Mouse (Mus musculus): ENCODE measurements at regions not wholly inside any gene's neighbourhood (a gene's known extent, or its start where the extent isn't known, plus 50 kb on each side); places are given as distances from the start of the nearest gene placed in this dataset.

DNA sequence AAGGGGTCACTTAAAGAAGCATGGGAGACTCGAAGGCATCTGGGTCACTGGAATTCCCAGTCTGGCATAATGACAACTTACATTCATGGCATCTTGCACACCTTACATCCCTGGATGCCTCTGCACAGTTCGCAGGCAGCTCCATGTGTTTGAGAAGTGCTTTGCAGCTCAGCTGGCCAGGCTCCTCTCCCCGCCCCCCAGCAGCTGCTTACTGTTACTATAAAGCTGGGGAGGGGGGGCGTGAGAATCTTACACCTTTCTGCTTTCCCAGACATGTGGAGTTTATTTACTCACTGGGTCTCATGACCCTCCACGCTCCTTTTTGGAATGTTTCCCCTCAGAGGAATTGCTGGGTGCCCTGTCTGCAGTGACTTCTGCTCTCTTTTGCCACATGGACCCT is 299.4 kb downstream of the Gadd45g start:
- WGBS = 81% methylated on average over 5 of the region's 5 CpGs
- no peak for DNase-seq (ENCODE audit: low spot score)
- H3K4me1 ChIP-seq (replicated peaks; ENCODE audit: control insufficient read depth, insufficient read depth, low read length) = no peaks in the 10 kb centered on the region

DNA sequence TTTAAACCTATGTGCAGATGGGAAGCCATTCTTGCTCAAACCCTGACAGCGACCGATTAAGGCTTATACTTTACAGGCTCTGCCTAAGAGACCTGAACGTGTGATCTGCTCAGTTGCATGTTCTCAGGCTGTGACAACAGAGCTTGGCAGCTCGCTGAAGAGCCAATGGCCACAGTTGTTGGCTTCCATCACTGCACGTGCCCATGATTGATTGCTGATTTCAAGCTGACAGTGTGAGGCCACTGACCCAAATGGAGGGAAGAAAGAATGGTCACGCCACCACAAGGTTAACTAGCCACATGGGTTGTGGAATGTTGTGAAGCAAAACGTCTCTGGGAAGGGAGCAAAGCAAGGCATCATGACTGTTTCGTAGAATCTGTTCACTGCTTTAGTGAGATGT is 303.8 kb downstream of the Gadd45g start:
- Histone ChIP-seq H3K36me3 (ENCODE audit: control insufficient read depth, insufficient read depth, low read length) (no peaks in the 10 kb centered on the region), H3K4me1 (replicated peaks; ENCODE audit: control insufficient read depth, insufficient read depth, low read length) (no peaks in the 10 kb centered on the region), H3K9me3 (ENCODE audit: control insufficient read depth, low read length) (no peaks in the 10 kb centered on the region), H3K9ac (ENCODE audit: low read depth, low read length) (no peak overlapping the region), H3K4me2 (replicated peaks; ENCODE audit: low read depth, low read length) (no peak overlapping the region), H3K27ac (ENCODE audit: low read depth, low read length) (no peak overlapping the region), H3K4me3 (ENCODE audit: low read depth, low read length) (no peak overlapping the region), H3K27me3 (ENCODE audit: control insufficient read depth, insufficient read depth, low read length) (no peaks in the 10 kb centered on the region)
- 81% methylated on average over 8 of the region's 8 CpGs for WGBS
- DNase-seq (ENCODE audit: low spot score) = no peak
- ATAC-seq (ENCODE audit: low FRiP score) = no peak

More for the DNA sequence above, 299.4 kb downstream of the Gadd45g start:
- ATAC-seq (ENCODE audit: low FRiP score) = no peak
- Histone ChIP-seq H3K9ac (ENCODE audit: low read depth, low read length) (no peak overlapping the region), H3K36me3 (ENCODE audit: control insufficient read depth, insufficient read depth, low read length) (no peaks in the 10 kb centered on the region), H3K27ac (ENCODE audit: low read depth, low read length) (no peak overlapping the region), H3K9me3 (ENCODE audit: control insufficient read depth, low read length) (no peaks in the 10 kb centered on the region), H3K27me3 (ENCODE audit: control insufficient read depth, insufficient read depth, low read length) (no peaks in the 10 kb centered on the region), H3K4me3 (ENCODE audit: low read depth, low read length) (no peak overlapping the region), H3K4me2 (replicated peaks; ENCODE audit: low read depth, low read length) (no peak overlapping the region)

DNA sequence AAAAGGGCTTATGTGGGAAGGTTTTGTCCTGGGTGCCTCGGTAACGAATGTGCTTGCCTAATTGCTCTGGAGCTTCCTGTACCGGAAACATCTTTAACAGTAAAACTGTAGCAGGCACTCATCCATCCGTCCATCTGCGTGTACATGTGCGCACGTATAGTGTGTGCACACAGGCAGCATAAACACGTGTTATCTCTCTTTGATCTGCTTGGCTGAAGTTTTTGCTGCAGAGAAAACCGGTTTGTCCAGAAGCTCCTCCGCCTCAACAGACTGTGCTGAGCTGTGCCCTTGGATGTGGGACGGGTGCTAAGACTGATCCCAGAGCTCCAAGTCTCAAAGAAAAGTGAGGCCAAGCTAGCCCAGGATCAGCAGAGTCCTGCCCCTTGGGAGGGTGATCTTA is 305.3 kb downstream of the Gadd45g start:
- Histone ChIP-seq H3K36me3 (ENCODE audit: control insufficient read depth, insufficient read depth, low read length) (no peaks in the 10 kb centered on the region), H3K4me1 (replicated peaks; ENCODE audit: control insufficient read depth, insufficient read depth, low read length) (no peaks in the 10 kb centered on the region), H3K4me3 (ENCODE audit: low read depth, low read length) (no peak overlapping the region), H3K27ac (ENCODE audit: low read depth, low read length) (no peak overlapping the region), H3K27me3 (ENCODE audit: control insufficient read depth, insufficient read depth, low read length) (no peaks in the 10 kb centered on the region), H3K9ac (ENCODE audit: low read depth, low read length) (no peak overlapping the region), H3K9me3 (ENCODE audit: control insufficient read depth, low read length) (no peaks in the 10 kb centered on the region), H3K4me2 (replicated peaks; ENCODE audit: low read depth, low read length) (no peak overlapping the region)
- DNase-seq (ENCODE audit: low spot score) (no peak), ATAC-seq (ENCODE audit: low FRiP score) (no peak)
- 80% methylated on average over 11 of the region's 11 CpGs for WGBS

DNA sequence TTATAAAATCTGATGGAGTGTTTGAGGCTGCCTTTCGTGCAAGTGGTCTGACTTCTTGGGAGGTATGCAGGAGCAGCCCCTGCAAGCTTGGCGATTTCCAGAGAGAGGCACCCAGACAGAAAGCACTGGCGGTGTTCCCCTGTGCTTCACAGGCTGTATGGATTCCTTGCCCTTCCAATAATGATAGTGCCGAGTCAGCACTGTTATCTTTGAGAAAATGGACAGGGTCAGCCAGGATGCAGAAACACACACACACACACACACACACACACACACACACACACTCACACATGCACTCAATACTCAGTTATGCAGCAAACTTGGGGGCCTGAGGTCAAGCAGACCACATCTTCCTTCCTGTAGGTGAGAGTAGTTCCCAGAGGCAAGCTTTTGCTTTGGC is 305.7 kb downstream of the Gadd45g start:
- no peak for ATAC-seq (ENCODE audit: low FRiP score)
- H3K27me3 ChIP-seq (ENCODE audit: control insufficient read depth, insufficient read depth, low read length) = no peaks in the 10 kb centered on the region
- no peak overlapping the region for H3K4me3 ChIP-seq (ENCODE audit: low read depth, low read length)
- no peak overlapping the region for H3K27ac ChIP-seq (ENCODE audit: low read depth, low read length)
- WGBS = 68% methylated on average over 4 of the region's 4 CpGs
- H3K9me3 ChIP-seq (ENCODE audit: control insufficient read depth, low read length) = no peaks in the 10 kb centered on the region
- H3K9ac ChIP-seq (ENCODE audit: low read depth, low read length) = no peak overlapping the region
- H3K4me2 ChIP-seq (replicated peaks; ENCODE audit: low read depth, low read length) = no peak overlapping the region
- no peaks in the 10 kb centered on the region for H3K36me3 ChIP-seq (ENCODE audit: control insufficient read depth, insufficient read depth, low read length)
- no peak for DNase-seq (ENCODE audit: low spot score)
- H3K4me1 ChIP-seq (replicated peaks; ENCODE audit: control insufficient read depth, insufficient read depth, low read length) = no peaks in the 10 kb centered on the region

DNA sequence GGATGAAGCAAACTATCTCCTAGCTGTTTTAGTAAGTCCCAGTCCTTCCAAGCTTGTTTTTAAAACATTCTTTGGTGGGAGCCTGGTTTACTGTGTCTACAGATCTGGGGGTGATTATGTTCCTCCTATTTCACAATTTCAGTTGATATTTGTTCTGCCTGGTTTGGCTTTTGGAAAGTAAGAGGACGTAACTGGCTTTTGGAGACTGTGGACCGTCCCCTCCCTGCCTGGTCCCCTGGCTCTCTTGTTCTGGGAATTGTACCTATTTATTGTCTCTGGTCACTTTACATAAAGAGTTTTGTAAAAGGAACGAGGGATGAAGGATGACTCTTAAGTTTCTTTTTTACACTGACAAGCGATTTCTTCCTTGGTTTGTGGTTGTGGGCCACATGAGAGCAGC is 306.6 kb downstream of the Gadd45g start:
- Histone ChIP-seq H3K27ac (ENCODE audit: low read depth, low read length) (no peak overlapping the region), H3K4me1 (replicated peaks; ENCODE audit: control insufficient read depth, insufficient read depth, low read length) (no peaks in the 10 kb centered on the region), H3K36me3 (ENCODE audit: control insufficient read depth, insufficient read depth, low read length) (no peaks in the 10 kb centered on the region), H3K27me3 (ENCODE audit: control insufficient read depth, insufficient read depth, low read length) (no peaks in the 10 kb centered on the region), H3K9ac (ENCODE audit: low read depth, low read length) (no peak overlapping the region), H3K4me3 (ENCODE audit: low read depth, low read length) (no peak overlapping the region), H3K9me3 (ENCODE audit: control insufficient read depth, low read length) (no peaks in the 10 kb centered on the region), H3K4me2 (replicated peaks; ENCODE audit: low read depth, low read length) (no peak overlapping the region)
- 77% methylated on average over 4 of the region's 4 CpGs for WGBS
- ATAC-seq (ENCODE audit: low FRiP score) (no peak), DNase-seq (ENCODE audit: low spot score) (no peak)

DNA sequence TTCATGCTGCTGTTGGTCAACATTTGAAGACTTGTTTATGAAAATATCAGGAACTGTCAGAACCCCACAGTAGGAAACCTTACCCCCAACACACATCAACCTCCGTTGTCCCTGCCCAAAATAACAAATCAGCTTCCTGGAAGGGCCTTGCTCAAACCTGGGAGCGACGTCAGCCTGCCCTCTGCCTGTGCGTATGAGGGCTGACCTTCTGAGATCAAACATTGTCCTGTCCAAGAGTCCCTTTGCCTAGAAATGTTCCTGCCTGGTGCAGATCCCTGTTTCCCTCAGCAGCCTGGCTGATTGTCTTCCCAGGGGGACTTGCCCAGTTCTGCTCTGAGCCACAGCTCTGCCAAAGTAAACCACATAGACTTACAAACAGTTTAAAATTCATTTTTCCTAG is 307.1 kb downstream of the Gadd45g start:
- no peak for ATAC-seq (ENCODE audit: low FRiP score)
- WGBS = 61% methylated on average over 4 of the region's 4 CpGs
- H3K27me3 ChIP-seq (ENCODE audit: control insufficient read depth, insufficient read depth, low read length) = no peaks in the 10 kb centered on the region
- H3K9ac ChIP-seq (ENCODE audit: low read depth, low read length) = no peak overlapping the region
- no peak overlapping the region for H3K4me2 ChIP-seq (replicated peaks; ENCODE audit: low read depth, low read length)
- no peaks in the 10 kb centered on the region for H3K9me3 ChIP-seq (ENCODE audit: control insufficient read depth, low read length)
- H3K4me1 ChIP-seq (replicated peaks; ENCODE audit: control insufficient read depth, insufficient read depth, low read length) = no peaks in the 10 kb centered on the region
- H3K4me3 ChIP-seq (ENCODE audit: low read depth, low read length) = no peak overlapping the region
- no peak overlapping the region for H3K27ac ChIP-seq (ENCODE audit: low read depth, low read length)
- no peaks in the 10 kb centered on the region for H3K36me3 ChIP-seq (ENCODE audit: control insufficient read depth, insufficient read depth, low read length)
- no peak for DNase-seq (ENCODE audit: low spot score)

DNA sequence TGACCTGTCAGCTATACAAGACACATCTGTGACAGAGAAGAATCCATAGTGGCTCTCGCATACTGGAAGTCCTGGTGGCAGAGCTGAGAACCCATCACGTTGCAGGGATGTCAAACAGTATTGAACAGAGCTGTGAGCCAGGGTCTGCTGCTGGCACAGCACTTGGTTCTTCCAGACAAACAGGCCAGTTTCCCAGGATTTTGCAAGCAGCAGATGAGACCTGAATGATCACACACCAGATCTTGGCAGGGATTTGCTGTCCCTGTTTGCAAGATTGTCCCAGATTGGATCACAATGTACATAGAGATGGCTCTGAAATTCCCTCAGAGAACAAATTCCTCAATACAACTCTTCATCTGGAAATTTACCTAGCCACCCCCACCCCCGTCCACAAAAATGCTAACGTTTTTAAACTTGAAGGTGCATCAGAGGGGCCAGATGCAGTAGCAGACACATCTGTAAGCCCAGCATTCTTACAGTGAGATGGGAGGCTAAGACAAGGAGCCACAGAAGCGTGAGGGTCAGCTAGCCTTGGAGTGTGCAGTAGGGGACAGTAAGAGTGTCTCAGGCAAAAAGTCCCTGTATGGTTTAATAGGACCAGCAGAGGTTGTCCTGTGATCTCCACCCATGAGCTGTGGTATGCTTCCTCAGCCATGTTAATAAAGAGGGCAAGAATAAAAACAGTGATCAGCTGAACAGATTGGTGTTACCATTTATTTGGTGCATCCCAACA is 307.8 kb downstream of the Gadd45g start:
- no peaks in the 10 kb centered on the region for H3K36me3 ChIP-seq (ENCODE audit: control insufficient read depth, insufficient read depth, low read length)
- H3K27ac ChIP-seq (ENCODE audit: low read depth, low read length) = no peak overlapping the region
- no peak overlapping the region for H3K9ac ChIP-seq (ENCODE audit: low read depth, low read length)
- H3K27me3 ChIP-seq (ENCODE audit: control insufficient read depth, insufficient read depth, low read length) = no peaks in the 10 kb centered on the region
- no peaks in the 10 kb centered on the region for H3K9me3 ChIP-seq (ENCODE audit: control insufficient read depth, low read length)
- no peak overlapping the region for H3K4me3 ChIP-seq (ENCODE audit: low read depth, low read length)
- no peak for DNase-seq (ENCODE audit: low spot score)
- no peak for ATAC-seq (ENCODE audit: low FRiP score)
- 62% methylated on average over 5 of the region's 5 CpGs for WGBS
- no peaks in the 10 kb centered on the region for H3K4me1 ChIP-seq (replicated peaks; ENCODE audit: control insufficient read depth, insufficient read depth, low read length)
- no peak overlapping the region for H3K4me2 ChIP-seq (replicated peaks; ENCODE audit: low read depth, low read length)

DNA sequence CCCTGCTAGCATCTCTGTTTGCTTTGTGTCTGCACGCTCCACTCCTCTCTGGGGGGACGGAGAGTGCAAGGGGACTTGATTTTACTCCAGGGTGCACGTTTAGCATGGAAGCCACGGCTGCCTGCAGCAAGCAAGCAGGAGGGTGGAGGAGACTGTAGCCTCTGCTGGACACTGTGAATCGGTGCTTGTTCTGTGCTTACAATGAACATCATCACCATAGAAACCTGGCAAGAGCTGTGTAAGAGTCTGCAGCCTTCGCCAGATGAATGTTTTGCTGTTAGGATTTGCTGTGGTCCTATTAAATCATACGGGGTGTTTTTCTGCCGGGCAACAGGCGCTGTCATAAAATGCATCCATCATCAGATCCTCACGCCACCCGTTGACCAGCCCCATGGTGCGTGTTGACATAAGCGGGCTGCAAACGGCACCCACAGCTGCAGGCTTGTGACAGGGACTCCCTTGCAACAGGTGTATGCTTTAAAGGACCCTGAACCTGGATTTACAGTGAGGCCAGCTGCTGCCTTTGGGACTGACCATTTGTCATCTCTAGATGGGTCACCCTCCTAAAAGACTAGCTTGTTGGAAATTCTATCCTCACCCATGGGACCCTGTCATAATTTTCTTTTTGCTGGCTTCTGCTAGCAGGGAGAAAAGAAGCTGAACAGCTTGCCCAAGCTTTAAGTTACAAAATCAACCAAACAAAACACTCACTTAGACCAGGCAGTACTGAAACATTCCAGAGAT is 308.5 kb downstream of the Gadd45g start:
- H3K4me3 ChIP-seq (ENCODE audit: low read depth, low read length) = no peak overlapping the region
- no peak overlapping the region for H3K9ac ChIP-seq (ENCODE audit: low read depth, low read length)
- H3K36me3 ChIP-seq (ENCODE audit: control insufficient read depth, insufficient read depth, low read length) = no peaks in the 10 kb centered on the region
- WGBS = 45% methylated on average over 14 of the region's 14 CpGs
- H3K27me3 ChIP-seq (ENCODE audit: control insufficient read depth, insufficient read depth, low read length) = no peaks in the 10 kb centered on the region
- H3K4me1 ChIP-seq (replicated peaks; ENCODE audit: control insufficient read depth, insufficient read depth, low read length) = no peaks in the 10 kb centered on the region
- no peak overlapping the region for H3K4me2 ChIP-seq (replicated peaks; ENCODE audit: low read depth, low read length)
- no peaks in the 10 kb centered on the region for H3K9me3 ChIP-seq (ENCODE audit: control insufficient read depth, low read length)
- no peak overlapping the region for H3K27ac ChIP-seq (ENCODE audit: low read depth, low read length)
- ATAC-seq (ENCODE audit: low FRiP score) (no peak), DNase-seq (ENCODE audit: low spot score) (peak; percentile 29)

DNA sequence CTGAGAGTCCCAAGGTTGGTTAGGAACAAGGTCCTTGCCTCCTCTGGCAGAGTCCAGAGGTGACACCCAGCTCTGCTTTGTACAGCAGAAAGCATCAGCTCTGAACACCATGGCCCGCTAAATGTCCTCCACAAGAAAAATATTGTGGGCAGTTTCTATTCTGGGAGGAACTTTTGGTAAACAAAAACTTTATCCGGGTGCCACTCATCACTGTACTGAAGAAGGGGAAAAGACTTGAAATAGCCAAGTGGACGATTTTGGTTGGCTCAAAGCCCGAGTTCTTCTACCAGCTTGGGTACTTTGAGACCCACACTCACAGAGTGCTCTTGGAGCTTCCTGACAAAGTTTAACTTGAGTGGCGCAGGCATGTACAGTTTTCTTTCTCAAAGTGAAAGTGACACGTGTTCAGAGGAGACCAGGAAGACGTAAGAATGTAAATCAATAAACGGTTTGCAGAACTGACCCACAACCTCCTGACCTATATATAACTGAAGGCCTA is 309.2 kb downstream of the Gadd45g start:
- no peaks in the 10 kb centered on the region for H3K9me3 ChIP-seq (ENCODE audit: control insufficient read depth, low read length)
- DNase-seq (ENCODE audit: low spot score) = no peak
- ATAC-seq (ENCODE audit: low FRiP score) = no peak
- no peaks in the 10 kb centered on the region for H3K27me3 ChIP-seq (ENCODE audit: control insufficient read depth, insufficient read depth, low read length)
- no peaks in the 10 kb centered on the region for H3K36me3 ChIP-seq (ENCODE audit: control insufficient read depth, insufficient read depth, low read length)
- no peak overlapping the region for H3K4me3 ChIP-seq (ENCODE audit: low read depth, low read length)
- H3K27ac ChIP-seq (ENCODE audit: low read depth, low read length) = no peak overlapping the region
- H3K4me1 ChIP-seq (replicated peaks; ENCODE audit: control insufficient read depth, insufficient read depth, low read length) = no peaks in the 10 kb centered on the region
- WGBS = 80% methylated on average over 8 of the region's 8 CpGs
- H3K9ac ChIP-seq (ENCODE audit: low read depth, low read length) = no peak overlapping the region
- no peak overlapping the region for H3K4me2 ChIP-seq (replicated peaks; ENCODE audit: low read depth, low read length)

All from hindbrain, embryonic 11.5 days (tissue).